Mouse (Mus musculus) gastrocnemius, postnatal 10 days (tissue): ENCODE measurements around the gene Lemd2. TPM values are rescaled to one million over a fixed set of nuclear protein-coding genes. Genes with fewer than 3 reads are reported as not detected.
A peak's percentile ranks its signal among the peaks of the same experiment; 100 is the strongest.

Source experiments
- DNase-seq: peaks from one replicate; pipeline ENCODE4 v3.0.0; 2021; ENCODE audit warnings: mixed read lengths
- total RNA-seq, 2 experiments: library from RNA; stranded (reverse); gene quantifications; 2 replicates each; pipeline ENCODE4 v1.2.3; 2021

Gene Lemd2
- total RNA-seq, 2 experiments from 2014 or later: 23.2 to 30.1 TPM

DNA sequence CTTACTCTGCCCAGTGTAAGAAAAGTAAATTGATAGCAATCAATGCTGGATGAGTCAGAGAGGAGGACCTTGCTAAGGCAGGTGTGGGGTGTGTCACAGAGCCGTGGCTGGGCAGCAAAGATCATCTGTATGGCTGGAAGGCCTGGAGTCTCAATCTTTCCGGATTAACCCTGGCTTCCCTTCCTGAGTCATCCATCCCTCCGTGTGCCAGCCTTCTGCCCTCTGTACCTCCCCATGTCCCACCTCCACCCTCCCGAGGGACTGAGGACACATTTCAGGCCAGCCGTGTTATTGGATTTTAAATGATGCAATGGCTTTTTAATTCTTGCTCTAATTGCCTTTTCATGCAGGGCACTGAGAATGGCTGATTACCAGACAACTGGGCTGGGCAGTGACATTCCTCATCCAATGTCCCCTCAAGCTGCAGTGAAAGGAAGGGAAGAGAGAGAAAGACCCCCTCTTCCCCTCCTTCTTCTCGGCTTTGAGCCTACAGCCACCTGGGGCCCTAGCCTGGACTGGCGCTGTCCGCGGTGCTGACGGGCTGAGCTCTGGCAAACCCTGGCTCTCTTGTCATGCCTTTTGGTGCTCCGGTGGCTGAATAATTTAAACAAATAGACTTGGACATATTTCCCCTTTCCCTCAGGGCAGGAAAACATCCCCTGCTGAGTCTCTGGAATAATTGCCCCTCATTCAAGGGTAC is 24.1 kb upstream of the Lemd2 start:
- DNase-seq: peak; percentile 88

DNA sequence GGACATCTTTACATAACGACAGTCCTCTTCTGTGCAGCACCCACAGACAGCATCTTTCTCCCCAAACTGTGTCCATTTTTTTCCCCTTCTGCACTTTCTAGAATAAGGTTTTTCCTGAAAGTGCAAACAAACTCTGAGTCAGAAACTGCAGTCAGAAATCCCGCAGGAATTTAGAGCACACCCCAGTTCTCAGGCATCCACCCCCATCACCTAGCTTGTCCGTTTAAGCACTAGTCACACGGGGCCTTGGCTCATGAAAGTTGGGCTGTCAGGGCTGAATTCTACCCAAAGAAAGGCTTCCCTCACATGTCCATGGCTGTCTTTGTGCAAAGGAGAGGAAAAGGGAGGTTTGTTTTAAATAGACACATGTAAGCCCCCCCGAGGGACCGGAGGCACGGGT is 23.0 kb upstream of the Lemd2 start:
- no peak for DNase-seq

DNA sequence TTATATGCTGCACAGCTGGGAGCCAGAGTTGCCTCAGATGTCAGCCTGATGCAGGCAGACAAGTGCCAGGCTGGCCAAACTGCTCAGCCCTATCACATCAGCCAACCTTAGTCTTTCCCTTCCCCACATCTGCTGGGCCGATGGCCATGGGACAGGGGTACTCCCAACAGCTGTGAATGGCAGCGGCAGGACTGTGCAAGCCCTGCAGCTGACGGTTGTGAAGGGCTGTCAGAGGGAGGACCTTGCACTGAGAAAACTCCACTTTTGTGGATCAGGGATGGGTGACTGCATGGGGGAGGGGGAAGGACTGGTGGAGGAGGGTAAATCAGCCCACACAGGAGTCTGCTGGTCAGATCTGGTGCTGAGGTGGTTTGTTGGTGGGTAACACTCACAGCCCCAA is 22.4 kb upstream of the Lemd2 start:
- DNase-seq: no peak

DNA sequence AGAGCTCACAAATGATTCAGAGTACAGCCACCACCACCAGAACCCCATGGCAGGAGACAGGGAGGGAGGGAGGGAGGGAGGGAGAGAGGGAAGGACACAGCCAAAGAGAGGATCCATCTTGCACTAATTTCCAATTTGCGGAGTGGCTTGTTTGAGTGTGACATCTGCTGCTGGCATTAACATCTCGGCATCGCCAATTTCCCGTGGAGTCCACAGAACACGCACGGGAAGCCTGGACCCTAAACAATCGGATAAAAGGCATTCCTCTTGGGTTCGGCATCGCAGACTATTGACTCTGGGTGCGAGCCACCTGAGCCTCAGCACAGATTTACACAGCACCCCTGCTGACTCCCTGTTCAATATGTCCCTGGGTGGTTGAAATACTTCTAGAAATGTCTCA is 21.5 kb upstream of the Lemd2 start:
- DNase-seq: no peak

DNA sequence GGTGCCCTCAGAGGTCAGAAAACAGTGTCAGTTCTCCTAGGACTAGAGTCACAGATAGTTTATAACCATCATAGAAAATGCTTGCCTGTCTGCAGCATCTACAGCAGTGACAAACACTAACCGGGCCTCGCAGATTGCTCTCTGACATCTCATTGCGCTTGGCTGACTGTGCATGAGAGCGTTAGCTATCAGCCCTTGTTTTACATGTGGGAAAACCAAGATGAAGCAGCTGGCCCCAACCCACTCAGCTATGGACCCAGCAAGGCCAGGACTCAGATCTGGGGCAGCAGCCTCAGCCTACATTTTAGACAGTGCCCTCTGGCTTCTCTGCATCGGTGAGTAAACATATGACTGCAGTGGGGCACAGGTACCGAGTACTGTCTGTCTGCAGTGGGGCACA is 19.6 kb upstream of the Lemd2 start:
- no peak for DNase-seq

DNA sequence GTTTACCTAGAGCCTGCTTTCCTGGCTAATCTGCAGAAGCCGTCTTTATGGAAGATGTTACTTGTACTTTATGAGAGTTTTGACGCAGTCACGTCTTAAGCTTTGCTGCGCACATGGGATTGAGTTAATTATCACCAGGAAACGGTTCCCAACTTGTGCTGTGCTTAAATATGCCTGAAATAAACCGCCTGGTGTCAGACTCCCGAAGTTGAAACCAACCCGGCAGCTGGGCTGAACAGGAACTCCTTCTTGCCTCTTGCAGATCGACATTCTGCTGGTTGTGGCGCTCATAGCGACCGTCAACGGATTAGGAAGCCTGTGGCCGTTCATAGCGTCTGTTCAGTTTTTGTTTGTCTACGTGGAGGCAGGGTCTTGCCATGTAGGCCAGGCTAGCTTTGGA is 17.3 kb upstream of the Lemd2 start:
- no peak for DNase-seq

DNA sequence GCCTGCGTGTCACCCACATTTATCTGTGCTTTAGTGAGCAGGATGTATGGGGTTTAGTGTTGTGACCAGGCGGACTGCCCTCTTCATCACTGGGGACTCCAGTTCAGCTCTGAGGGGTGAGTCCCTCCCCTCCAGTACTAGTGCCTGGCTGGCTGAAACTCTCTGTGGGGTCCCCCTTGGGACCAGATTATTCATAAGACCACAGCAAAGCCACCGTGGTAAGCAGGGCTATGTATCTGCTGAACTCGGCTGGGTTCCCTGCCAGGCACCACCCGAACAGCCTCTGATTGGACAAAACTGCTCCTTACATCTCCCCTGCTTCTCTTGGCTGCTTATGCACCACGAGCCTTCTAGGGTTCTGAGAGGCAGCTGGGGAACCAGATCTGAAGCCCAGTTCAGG is 14.6 kb upstream of the Lemd2 start:
- no peak for DNase-seq

DNA sequence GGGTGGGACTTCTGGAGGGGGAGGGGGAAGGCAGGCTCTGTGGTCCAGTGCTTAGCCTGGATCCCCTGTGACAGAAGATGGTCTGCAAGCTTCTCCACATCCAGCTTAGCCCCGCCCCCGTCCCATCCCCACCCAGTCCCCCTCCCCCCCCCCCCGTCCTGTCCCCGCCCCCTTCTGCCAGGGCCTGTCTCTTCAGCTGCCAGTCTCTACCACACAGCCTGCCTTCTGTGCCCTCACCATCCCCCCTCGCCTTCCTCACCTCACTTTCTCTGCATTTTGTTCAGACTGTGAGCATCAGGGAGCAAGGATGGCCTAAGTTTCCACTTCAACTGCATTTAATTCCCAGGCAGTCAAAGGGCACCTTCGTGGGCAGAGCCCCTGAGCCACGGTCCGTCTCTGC is 14.1 kb upstream of the Lemd2 start:
- no peak for DNase-seq

DNA sequence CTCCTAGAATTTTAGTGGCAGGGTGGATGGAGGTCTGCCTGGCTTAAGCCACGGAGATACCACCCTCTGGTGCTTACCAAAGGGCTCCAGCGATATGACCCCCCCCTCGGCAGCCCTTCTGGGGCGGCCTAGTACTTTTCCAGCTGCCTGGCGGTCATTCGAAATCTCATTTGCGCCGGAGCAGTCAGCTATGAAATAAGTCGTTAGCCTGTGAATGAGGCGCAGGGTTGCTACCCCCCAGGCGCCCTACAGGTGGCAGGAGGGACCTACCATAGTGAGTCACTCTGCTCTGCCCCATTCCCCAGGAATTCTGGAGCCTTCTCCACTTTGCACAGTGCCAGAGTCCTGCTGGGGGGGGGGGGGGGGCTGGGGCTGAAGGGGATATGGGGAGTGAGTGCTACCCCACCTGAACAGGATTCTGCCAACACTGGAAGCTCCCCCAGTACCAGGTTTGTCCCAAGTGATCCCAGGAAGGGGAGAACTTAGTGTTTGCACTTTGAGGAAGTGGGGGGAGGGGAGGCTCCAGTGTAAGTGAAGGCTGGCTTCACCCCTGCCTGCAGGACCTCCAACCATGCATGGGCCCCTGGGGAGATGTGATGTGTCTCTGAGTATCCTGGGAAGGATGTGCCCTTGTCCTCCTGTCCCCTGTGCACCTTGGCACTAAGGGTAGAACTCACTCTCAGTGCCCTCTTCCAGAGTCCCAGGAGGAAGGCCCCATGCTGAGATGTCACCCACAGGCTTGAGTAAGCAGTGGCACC is 8.7 kb upstream of the Lemd2 start:
- peak; percentile 61 for DNase-seq

DNA sequence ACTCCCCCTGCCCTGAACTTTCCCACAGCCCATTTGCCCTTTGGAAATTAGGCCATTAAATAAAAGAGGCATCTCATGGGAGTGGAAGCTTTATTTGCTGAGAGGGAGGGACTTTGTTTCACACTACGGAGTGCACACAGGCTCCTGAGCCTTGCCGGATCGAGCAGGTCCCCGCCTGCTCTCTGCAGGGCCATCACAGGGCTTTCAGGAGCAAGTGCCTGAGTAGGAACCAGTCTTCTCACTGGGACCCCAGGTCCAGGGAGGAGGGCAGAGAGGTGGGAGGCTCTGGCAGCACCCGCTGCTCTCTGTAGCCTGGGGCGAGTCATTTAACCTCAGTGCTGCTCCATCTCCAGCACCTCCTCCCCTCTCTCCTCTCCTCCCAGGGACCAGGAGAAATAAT is 7.7 kb upstream of the Lemd2 start:
- DNase-seq: no peak

DNA sequence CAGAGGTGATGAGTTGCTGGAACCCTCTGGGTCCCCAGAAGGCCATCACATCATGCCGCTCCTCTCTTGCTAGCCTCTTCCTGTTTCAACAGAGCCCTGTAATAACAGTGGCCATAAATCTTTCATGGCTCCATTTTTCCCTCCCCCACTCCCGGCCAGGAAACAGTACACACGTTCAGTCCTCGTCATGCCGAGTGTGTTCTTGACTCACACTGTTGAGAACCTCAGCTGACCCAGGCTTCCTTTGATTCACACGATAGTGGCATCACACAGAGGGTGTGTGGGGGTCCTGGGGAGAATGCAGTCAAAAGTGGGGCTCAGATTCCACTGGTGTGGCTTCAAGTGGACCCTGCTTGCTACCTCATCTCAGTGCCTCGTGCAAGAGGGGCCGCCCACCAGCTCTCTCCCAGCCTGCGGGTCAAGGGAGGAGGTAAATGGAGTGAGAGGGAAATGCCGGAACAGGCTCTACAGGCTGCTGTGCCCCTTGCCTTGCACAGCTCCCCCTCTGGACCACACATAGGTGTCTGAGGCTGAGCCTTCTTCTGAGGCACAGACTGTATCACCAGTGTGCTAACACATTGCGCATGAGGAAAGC is 2.9 kb upstream of the Lemd2 start:
- DNase-seq: no peak

DNA sequence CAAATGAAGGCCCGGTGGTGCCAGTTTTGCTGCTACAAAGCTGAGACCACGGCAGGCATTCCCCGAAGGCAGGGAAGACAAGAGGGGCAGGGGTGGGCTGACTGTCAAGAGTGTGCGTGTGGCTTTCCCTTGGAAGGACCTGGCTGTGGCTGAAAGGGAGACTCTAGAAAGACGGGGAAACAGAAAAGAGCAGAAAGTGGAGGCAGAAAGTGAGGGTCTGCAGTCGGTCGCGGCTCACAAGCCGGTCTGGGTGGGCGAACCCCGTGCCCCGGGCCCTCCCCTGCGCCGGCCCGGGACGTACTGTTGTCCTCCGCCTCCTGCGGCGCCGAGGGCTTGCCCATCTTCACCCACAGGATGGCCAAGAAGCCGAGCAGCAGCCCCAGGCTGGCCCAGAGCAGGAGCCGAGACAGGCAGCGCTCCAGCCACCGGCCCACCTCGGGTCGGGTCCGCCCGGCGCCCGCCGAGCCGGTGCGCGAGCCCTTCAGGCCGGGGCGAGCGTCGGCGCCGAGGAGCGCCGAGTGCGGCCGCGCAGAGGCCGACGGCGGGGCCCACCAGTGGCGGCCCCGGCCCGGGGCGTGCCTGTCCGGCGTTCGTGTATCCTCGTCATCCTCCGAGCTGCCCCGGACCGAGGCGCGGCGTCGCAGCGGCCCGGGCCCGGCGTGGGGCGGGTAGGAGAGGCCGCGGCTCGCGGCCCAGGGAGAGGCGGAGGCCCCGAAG is 753 bp downstream of the Lemd2 start:
- peak; percentile 49 for DNase-seq

DNA sequence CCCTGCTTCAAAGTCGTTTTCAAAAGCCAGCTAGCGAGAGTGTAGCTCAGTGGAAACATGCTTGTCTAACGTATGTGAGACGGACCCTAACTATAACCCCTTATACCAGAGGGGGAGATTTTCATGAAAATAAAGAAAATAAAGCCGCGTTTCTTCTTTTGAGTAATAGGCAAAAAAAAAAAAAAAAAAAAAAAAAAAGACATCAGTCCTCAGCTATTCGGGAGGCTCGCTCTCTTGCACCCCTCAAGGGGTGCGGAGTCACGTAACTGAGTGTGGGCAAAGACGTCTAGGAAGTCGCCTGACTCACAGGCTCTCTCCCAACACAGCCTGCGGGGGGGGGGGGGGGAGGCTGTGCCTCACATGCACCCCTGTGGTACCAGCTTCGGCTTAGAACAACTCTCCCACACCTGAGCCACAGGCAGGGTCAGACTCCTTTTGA is 1.3 kb downstream of the Lemd2 start:
- DNase-seq: no peak

DNA sequence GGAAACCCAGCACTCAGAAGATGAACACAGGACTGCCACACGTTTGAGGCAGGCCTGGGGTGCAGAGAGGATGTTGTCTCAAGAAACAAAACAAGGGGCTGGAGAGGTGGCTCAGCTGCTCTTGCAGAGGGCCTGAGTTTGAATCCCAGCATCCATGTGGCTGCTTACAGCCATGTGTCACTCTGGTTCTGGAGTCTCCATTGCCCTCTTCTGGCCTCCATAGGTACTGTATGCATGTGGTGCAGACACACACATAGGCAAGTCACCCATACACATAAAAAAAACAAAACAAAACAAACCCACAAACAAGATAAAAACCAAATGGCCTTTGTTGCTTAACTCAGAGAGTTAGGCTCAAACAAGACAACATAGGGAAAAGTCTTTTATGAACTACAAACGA is 2.3 kb downstream of the Lemd2 start:
- no peak for DNase-seq

DNA sequence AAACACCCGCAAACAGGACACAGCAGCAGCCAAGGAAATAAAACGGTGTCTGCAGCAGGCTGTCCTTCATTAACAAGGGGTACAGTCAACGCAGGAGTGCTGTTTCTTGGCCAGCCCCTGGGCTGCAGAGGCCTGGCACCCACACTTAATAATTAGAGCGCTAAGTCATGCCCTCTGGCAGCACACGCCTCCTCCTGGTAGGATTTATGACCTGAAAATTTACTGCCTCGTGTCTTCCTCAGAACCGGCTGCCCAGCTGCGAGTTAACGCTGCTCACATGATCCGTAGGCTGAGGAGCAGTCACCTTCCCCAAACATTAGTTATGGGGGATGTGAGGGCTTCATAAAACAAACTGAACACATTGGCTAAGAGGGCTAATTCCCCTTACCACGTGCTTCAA is 3.5 kb downstream of the Lemd2 start:
- no peak for DNase-seq

DNA sequence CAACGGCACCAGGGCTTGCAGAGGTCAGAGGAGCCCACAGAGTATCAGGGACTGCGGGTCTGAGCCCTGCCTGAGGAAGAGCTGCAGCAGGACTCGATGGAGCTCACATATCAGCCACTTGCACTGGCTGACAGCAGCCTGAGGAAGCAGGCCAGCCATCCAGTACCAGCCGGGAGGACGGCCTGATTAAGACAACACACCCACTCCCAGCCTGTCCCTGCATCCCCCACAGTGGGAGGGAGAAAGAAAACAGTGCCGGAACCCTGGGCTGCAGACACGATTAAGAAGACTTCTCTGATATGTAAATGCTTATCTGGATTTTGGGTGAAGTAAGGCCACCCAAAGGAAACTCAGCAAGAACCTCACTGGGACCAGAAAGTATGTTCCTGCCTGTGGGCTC is 4.4 kb downstream of the Lemd2 start:
- DNase-seq: no peak

DNA sequence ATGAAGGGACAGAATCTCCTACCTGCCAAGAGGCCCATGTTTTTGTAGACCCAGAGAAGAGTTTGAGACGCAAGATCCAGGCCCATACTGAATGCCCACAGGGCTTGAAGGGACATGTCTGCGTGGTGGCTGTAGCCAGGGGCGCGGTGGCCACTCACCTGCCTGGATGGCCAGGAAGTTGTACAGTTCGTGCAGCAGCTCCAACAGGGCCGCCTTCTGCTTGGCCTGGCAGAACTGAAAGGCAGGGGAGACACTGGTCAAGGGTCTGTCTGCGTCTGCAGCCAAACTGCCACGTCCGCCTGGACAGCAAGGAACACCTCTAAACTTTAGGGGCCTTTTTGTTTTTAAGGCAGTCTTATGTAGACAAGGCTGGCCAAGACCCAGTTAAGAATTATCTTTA is 5.1 kb downstream of the Lemd2 start:
- DNase-seq: no peak

DNA sequence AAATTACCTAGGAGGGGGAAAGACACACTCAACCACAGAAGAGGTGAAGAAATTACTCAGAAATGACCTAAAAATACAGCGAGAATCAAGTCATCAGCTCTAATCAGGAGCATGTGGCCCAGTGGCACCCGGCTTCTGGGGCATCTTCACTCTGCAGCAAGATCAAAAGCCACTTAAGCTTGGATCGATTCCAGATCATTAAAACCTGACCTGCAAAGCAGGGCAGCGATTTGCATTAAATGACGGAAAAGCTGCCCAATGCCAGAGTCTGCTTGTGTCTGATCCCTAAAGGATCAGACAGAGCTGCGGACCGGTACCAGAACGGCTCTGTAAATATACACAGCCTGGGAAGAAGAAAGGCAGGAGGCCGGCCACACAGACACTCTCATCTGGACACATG is 8.1 kb downstream of the Lemd2 start:
- no peak for DNase-seq

DNA sequence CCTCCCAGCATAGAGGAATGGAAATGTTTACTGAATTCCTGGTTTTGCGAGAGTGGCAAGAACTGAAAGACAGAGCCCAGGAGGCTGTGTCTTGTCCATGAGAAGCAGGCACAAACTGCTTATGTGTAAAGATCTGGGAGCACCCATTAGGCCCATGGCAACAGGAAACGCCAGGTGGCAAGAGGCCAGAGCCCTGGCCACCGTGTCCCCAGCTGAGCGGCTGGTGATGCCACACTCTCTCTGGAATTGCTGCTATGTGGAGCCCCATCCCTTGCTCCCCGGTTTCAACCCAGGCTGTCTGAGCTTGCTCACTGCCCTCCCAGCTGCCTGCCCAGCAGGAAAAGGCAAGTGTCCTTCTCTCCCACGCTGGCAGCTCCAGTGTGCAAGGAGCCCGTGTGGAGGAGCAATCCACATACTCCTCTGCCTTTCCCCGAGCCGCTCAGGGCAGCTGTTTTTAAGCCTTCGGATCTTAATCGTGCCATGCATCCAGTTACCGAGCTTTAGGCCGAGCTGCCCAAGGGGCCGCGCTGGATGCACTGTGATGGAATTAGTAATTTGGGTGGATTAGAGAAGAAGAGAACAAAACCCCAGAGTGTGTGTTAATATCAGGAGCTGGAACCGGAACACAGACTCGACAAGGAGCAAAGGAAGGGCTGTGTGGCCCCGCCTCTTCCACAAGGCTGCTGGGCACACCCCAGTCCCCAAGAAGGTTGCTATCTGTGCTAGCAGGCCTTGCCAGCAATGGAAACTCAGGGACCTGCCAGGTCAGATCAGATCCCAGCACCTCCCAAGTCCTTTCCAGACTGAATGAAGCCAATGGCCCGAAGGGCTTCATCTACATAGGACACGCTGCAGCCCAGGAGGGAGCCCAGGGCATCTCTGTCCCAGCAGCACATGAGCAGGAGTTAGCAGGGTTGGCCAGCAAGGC is 9.7 kb downstream of the Lemd2 start:
- DNase-seq: peak; percentile 61

DNA sequence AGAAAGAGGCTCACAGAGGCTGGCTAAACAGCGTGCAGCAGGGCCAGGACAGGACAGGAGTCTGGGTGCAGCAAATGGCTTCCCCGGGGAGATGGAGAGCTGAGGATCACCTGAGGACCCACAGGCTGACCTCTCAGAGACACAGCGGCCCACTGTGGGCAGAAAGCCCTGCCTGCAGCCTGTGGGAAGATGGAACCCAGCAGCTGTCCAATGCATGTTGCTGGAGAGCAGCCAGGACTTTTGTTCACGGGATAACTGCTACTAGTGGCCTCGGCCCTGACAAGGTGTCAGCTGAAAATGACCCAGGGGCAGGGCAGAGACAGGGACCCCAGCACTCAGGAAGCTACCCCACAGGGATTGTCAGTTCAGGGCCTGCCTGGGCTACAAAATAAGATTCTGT is 12.5 kb downstream of the Lemd2 start:
- no peak for DNase-seq

DNA sequence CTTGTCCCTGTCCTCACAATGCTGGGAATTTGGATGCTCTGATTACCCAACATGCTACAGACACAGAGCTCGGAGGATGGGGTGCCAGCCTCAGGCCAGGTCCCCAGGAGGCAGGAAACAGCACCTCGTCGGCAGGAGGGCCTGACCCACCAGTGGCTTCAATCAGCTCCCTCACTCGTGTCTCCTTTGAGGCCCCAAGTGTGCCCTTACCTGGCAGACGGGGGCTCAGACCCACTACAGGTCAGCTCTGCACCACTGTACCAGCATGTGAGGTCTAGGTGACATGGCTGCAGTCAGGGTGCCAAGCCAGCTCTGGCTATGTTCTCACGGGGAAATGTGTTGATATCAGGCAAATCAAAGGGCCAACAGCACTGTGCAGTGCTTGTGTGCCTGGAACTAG is 13.1 kb downstream of the Lemd2 start:
- no peak for DNase-seq

DNA sequence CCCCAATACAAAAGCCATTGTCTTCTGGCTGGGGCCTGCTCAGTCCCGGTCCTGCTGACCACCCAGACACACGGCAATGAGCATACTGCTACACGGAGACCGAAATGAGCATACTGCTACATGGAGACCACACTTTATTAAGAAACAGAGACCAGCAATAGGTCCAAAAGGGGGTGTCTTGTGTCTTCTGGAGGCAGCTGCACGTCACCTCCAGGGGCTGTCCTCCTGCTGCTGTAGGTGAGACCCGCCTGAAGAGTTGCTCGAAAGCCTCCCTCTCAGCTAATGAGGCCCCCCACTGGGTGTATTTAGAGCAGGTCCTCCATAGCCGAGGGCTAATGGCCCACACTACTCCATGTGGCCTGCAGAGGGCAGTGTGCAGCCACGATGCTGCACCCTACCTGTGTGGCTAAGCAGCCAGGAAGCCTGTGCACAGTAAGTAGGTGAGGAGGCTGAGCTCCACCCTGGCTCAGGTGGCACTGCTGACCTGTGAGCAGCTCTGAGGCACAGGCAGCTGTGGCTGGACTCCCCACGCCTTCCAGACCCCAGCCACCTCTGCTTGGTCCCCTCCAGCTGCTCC is 14.5 kb downstream of the Lemd2 start:
- peak; percentile 60 for DNase-seq
